Mouse (Mus musculus) spleen, adult 2 months (tissue): ENCODE results near the gene Rai1. TPM values are rescaled to one million over a fixed set of nuclear protein-coding genes. Genes with fewer than 3 reads are reported as not detected.
A peak's percentile ranks its signal among the peaks of the same experiment; 100 is the strongest.

Experiments used
- DNase-seq, 2 experiments: peaks; one replicate each; pipeline versions ENCODE4 v3.0.0 to v3.0.0-alpha.2; 2012 to 2021; ENCODE audit warnings: low spot score in 2 of 2, low read depth in 1 of 2
- H3K27ac ChIP-seq: fragments of 200-500 bp; 2 replicates; pipeline ENCODE4 v1.5.1; 2012; ENCODE audit warnings: low read length, inconsistent platforms; ENCODE audit not compliant: insufficient read depth
- H3K27me3 ChIP-seq: fragments of 200-500 bp; 2 replicates; pipeline ENCODE4 v1.6.1; 2012; ENCODE audit warnings: mild to moderate bottlenecking, moderate library complexity, low read length, inconsistent platforms; ENCODE audit not compliant: control insufficient read depth, insufficient read depth
- H3K36me3 ChIP-seq: fragments of 200-500 bp; 2 replicates; pipeline ENCODE4 v1.6.1; 2012; ENCODE audit warnings: mild to moderate bottlenecking, low read length, inconsistent platforms; ENCODE audit not compliant: control insufficient read depth, insufficient read depth
- H3K4me1 ChIP-seq: fragments of 200-500 bp; 2 replicates; pipeline ENCODE4 v1.6.1; 2011; ENCODE audit warnings: inconsistent platforms; ENCODE audit not compliant: control insufficient read depth, insufficient read depth, insufficient read length
- H3K4me3 ChIP-seq: fragments of 200-500 bp; 2 replicates; pipeline ENCODE4 v1.5.1; 2011; ENCODE audit warnings: mild to moderate bottlenecking, inconsistent platforms; ENCODE audit not compliant: insufficient read depth, insufficient read length; ENCODE audit errors: extremely low read depth
- CTCF ChIP-seq: fragments of 200-500 bp; IDR thresholded peaks from 2 replicates; pipeline ENCODE4 v1.5.1; 2011; ENCODE audit warnings: mild to moderate bottlenecking, inconsistent platforms; ENCODE audit not compliant: insufficient read depth, insufficient read length, insufficient replicate concordance; ENCODE audit errors: extremely low read depth
- POLR2A ChIP-seq: fragments of 200-500 bp; IDR thresholded peaks from 2 replicates; pipeline ENCODE4 v1.6.1; 2011; ENCODE audit warnings: low read depth, low read length, inconsistent platforms
- WGBS: fragments of 180-500 bp; shearing (Covaris S2); methylation state at CpG from one replicate; pipeline ENCODE4 v1.1.7; 2018; 5-methylcytosine and 5-hydroxymethylcytosine counted together
- polyA plus RNA-seq: library from polyadenylated mRNA; depleted of rRNA; stranded (reverse); fragments of >200 nt; gene quantifications from 2 replicates; pipeline ENCODE4 v1.2.3, GENCODE M21; 2012

The Rai1 gene
- polyA plus RNA-seq, 1 experiment = 36.0 TPM

DNA sequence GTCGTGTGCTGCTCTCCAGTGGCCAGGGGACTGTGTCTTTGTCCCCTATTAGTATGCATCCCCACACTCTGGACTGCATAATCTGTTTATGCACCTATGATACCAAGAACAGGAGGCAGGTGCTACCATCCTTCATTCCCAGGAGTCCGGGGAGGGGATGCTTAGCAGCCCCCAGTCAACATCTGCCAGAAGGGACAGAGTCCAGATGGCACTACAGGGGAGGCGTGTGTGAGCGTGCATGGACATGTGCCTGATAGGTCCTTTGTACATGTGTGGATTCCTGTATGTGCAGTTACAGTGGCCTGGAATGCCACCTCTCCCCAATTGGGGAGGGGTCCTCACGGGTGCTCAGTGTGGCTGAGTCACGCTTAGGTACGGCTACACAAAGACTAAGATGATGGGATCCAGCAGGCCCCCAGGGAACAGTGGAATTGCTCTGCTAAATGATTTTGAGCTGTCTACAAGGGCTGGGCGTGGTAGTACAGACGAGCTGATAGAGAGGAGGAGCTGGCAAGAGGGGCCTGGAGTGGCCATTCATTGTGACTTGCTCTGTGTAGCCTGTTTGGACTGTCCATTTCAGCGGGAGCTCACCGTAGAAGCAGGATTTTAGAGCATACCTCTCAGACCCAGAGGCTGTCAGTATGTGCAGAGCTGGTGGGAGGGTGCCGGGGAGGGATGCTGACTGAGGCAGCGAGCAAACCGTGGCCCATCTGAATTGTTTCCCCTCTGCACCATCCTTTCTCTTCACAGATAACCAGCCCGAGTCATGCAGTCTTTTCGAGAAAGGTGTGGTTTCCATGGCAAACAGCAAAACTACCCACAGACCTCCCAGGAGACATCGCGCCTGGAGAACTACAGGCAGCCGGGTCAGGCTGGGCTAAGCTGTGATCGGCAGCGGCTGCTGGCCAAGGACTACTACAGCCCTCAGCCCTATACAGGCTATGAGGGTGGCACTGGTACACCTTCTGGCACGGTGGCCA is 79.8 kb downstream of the Rai1 start:
- Histone ChIP-seq H3K27ac (no peak overlapping the region), H3K27me3 (no peaks in the 10 kb centered on the region), H3K36me3 (peaks cover 11% of the 10 kb centered on the region), H3K4me1 (peaks cover 21% of the 10 kb centered on the region), H3K4me3 (no peak overlapping the region)
- 36% methylated on average over 22 of the region's 22 CpGs for WGBS
- DNase-seq = peak in 1 of 2 experiments; percentile 26
- TF ChIP-seq POLR2A = no peak
- TF ChIP-seq CTCF = no peak

DNA sequence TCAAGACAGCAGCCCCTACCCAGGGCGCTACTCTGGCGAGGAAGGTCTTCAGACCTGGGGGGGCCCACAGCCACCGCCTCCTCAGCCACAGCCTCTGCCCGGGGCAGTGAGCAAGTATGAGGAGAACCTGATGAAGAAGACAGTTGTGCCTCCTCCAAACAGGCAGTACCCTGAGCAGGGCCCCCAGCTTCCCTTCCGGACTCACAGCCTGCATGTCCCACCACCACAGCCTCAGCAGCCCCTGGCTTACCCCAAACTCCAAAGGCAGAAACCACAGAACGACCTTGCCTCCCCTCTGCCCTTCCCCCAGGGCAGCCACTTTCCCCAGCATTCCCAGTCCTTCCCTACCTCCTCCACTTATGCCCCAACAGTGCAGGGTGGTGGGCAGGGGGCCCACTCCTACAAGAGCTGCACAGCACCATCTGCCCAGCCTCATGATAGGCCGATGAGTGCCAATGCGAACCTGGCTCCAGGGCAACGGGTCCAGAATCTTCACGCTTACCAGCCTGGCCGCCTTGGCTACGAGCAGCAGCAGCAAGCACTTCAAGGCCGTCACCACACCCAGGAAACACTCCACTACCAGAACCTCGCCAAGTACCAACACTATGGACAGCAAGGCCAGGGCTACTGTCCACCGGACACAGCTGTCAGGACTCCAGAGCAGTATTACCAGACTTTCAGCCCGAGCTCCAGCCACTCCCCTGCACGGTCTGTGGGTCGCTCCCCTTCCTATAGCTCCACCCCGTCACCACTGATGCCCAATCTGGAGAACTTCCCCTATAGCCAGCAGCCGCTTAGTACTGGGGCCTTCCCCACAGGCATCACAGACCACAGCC is 80.8 kb downstream of the Rai1 start:
- WGBS = 31% methylated on average over 20 of the region's 20 CpGs
- H3K4me3 ChIP-seq = no peak overlapping the region

DNA sequence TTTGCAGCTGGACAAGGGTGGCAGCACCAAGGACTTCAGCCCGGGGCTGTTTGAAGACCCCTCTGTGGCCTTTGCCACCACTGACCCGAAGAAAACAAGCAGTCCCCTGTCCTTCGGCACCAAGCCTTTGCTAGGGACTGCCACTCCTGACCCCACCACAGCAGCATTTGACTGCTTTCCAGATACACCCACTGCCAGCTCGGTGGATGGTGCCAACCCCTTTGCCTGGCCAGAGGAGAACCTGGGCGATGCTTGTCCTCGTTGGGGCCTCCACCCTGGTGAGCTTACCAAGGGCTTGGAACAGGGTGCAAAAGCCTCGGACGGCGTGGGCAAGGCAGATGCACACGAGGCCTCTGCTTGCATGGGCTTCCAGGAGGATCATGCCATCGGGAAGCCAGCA is 82.3 kb downstream of the Rai1 start:
- peaks cover 24% of the 10 kb centered on the region for H3K4me1 ChIP-seq
- no peaks in the 10 kb centered on the region for H3K27me3 ChIP-seq
- no peak for DNase-seq
- no peak overlapping the region for H3K4me3 ChIP-seq
- TF ChIP-seq CTCF (no peak), POLR2A (no peak)
- WGBS = 90% methylated on average over 11 of the region's 11 CpGs
- H3K36me3 ChIP-seq = peaks cover 11% of the 10 kb centered on the region
- H3K27ac ChIP-seq = no peak overlapping the region

More for the DNA sequence above, 80.8 kb downstream of the Rai1 start:
- Histone ChIP-seq H3K27me3 (no peaks in the 10 kb centered on the region), H3K36me3 (peaks cover 11% of the 10 kb centered on the region), H3K27ac (no peak overlapping the region; the same call in 1 of the 2 replicates), H3K4me1 (peaks cover 21% of the 10 kb centered on the region)
- TF ChIP-seq POLR2A (no peak), CTCF (no peak)
- DNase-seq = peak; percentile 31 to 58

DNA sequence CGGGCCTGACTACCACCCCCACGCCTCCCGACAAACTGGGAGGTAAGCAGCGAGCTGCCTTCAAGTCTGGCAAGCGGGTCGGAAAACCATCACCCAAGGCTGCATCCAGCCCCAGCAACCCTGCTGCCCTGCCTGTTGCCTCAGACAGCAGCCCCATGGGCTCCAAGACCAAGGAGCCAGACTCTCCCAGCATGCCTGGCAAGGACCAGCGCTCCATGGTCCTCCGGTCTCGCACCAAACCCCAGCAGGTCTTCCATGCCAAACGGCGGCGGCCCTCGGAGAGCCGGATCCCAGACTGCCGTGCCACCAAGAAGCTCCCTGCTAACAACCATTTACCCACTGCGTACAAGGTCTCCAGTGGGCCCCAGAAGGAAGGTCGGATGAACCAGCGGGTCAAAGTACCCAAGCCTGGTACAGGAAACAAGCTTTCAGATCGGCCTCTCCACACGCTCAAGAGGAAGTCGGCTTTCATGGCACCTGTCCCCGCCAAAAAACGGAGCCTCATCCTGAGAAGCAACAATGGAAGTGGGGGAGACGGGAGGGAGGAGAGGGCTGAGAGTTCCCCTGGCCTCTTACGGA is 83.6 kb downstream of the Rai1 start:
- Histone ChIP-seq H3K4me3 (no peak overlapping the region), H3K27me3 (no peaks in the 10 kb centered on the region), H3K36me3 (peaks cover 11% of the 10 kb centered on the region), H3K4me1 (peaks cover 31% of the 10 kb centered on the region), H3K27ac (no peak overlapping the region)
- TF ChIP-seq POLR2A (no peak), CTCF (no peak)
- no peak for DNase-seq
- WGBS = 65% methylated on average over 25 of the region's 25 CpGs

DNA sequence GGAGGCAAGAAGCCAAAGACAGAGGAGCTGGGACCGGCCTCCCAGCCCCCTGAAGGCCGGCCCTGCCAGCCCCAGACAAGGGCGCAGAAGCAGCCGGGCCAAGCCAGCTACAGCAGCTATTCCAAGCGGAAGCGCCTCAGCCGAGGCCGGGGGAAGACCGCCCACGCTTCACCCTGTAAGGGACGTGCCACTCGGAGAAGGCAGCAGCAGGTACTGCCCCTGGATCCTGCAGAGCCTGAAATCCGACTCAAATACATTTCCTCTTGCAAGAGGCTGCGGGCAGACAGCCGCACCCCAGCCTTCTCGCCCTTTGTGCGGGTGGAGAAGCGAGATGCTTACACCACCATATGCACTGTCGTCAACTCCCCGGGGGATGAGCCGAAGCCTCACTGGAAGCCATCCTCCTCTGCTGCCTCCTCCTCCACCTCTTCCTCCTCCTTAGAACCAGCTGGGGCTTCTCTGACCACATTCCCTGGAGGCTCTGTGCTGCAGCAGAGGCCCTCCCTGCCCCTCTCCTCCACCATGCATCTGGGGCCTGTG is 84.8 kb downstream of the Rai1 start:
- Histone ChIP-seq H3K36me3 (peaks cover 13% of the 10 kb centered on the region), H3K27me3 (no peaks in the 10 kb centered on the region), H3K27ac (no peak overlapping the region; the same call in 1 of the 2 replicates), H3K4me3 (no peak overlapping the region), H3K4me1 (peaks cover 31% of the 10 kb centered on the region)
- 66% methylated on average over 21 of the region's 21 CpGs for WGBS
- TF ChIP-seq CTCF = no peak
- no peak for TF ChIP-seq POLR2A
- no peak for DNase-seq

DNA sequence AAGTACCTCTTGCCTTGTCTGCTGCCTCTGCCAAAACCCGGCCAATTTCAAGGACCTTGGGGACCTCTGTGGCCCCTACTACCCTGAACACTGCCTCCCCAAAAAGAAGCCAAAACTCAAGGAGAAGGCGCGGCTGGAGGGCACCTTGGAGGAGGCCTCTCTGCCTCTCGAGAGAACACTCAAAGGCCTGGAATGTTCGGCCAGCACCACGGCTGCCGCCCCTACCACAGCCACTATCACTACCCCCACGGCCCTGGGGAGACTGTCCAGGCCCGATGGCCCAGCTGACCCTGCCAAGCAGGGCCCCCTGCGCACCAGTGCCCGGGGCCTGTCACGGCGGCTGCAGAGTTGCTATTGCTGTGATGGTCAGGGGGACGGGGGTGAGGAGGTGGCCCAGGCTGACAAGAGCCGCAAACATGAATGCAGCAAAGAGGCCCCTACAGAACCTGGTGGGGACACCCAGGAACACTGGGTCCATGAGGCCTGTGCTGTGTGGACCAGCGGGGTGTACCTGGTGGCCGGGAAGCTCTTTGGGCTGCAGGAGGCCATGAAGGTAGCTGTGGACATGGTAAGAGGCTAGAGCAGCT is 85.3 kb downstream of the Rai1 start:
- 82% methylated on average over 17 of the region's 17 CpGs for WGBS

More for the DNA sequence above, 85.3 kb downstream of the Rai1 start:
- Histone ChIP-seq H3K4me1 (peaks cover 25% of the 10 kb centered on the region), H3K27ac (no peak overlapping the region), H3K27me3 (no peaks in the 10 kb centered on the region), H3K36me3 (peaks cover 14% of the 10 kb centered on the region), H3K4me3 (no peak overlapping the region)
- no peak for TF ChIP-seq POLR2A
- no peak for TF ChIP-seq CTCF
- DNase-seq = no peak
